Mouse (Mus musculus) frontal cortex, postnatal 25 days (tissue): ENCODE data around the gene Ehd1.

Source experiments
- DNase-seq, 2 experiments: peaks; one replicate each; pipeline ENCODE4 v3.0.0; 2022; ENCODE audit warnings: low spot score in 2 of 2

Ehd1 gene

GRCm38 (mm10) chr19:6260946-6261345 lies 15.6 kb upstream of the Ehd1 start:
- DNase-seq, result no peak

DNA sequence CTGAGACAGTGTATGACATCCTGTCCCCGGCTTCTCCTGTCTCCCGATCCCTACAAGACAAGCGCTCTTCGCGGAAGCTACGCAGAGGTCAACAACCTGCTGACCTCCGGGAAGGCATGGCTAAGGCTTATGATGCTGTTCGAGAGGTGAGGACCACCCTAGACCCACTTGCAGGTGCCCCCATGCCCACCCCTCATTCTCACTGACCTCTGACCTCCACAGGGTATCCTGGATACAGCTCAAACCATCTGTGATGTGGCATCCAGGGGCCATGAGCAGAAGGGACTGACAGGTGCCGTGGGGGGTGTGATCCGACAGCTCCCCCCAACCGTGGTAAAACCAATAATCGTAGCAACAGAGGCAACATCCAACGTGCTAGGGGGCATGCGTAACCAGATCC lies 15.1 kb upstream of the Ehd1 start:
- no peak for DNase-seq

DNA sequence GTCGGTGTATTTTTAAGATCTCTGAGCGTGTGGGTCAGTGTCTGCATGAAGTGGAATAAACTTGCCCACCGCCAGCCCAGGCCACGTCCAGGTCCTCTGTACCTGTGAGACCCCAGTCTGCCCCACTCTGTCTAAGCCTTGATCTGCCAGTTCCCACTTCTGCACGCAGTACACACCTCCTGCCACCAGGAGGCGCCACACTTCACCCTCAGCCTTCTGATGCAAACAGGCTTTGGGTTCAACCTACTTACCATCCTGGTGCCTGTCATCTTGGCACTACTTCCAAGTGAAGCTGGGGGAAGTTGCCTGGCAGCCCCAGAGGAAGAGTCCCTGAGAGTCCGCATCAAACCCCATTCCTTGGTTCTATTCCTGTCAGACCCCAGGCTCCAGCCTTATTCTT lies 14.3 kb upstream of the Ehd1 start:
- DNase-seq, result peak in 1 of 2 experiments; percentile 60

DNA sequence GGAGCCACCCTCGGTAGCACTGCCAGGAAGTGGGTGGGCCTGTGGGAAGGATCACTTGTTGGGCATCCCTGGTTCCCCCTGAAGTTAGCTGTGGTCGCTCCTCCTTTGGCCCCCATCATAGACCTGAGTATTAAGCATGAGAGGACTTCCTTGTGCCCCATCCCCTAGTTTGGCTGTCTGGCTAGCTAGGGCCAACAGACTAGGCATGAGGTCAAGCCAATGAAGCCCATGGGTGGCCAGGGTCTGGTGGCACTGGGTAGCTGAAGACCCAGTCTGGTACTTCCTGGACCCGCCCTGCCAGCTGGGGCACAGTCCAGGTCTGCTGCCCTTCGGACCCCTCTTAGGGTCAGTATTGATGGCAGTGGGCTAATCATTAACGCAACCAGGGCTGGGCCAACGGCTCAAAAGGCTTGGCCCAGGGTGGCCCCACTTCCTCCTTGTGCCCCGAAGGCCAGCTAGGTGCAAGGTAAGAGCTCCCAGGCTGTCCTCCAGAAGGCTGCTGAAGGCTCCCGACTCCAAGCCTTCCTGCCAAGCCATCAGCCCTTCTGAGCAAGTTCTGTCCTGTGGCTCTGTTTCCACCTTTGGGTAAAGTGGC lies 13.6 kb upstream of the Ehd1 start:
- DNase-seq, result no peak

DNA sequence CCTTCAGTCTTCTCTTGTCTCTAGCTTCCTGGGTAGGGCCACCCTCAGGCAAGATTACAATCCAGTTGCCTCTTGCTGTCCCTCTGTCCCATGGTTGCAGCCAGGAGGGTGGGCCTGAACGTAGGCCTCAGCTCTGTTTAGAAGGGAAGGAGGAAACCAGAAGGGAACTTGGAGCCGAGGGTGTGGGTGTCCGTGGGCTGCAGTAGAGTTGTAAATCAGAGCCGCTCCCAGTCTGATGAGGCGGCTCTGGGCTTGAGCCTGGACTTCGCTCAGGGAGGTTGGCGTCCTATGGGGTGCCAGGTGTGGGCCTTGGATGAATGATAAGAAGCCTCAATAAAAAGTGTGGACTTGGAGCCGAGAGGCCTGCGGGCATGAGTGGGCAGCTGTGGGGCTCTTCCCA lies 12.3 kb upstream of the Ehd1 start:
- DNase-seq, result no peak

DNA sequence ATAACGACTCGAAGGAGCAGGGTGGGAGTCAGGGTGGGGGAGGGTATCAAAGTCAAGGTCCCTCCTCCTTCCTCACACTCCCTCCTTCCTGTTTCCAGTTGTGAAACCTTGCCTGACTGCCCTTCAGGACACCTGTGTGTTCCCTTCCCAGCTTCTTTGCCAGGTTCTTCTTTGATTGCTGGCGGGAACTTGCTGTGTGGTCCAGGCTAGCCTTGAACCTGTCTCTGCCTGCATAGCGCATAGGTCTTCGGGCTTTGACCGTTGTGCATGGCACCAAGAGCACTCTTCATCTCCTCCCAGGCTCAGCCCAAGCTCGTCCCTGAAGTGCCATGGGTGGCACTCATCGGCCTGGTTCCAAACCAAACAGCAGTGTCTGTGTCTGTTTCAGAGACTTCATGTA lies 11.6 kb upstream of the Ehd1 start:
- DNase-seq, result no peak

DNA sequence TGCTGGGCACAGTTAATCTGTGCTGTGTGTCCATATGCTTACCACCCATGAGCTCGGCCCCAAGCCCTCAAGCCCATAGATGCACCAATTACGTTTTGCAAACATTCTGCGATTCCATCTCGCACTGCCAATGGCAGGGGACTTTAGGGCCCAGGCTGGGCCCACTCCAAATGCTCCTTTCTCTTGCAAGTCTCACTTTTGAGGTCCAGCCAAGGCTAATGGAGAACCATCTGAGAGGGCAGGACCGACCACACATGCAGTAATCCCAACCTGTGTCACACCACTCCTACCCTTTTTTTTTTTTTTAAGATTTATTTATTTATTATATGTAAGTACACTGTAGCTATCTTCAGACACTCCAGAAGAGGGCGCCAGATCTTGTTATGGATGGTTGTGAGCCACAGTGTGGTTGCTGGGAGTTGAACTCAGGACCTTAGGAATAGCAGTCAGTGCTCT lies 10.8 kb upstream of the Ehd1 start:
- no peak for DNase-seq

DNA sequence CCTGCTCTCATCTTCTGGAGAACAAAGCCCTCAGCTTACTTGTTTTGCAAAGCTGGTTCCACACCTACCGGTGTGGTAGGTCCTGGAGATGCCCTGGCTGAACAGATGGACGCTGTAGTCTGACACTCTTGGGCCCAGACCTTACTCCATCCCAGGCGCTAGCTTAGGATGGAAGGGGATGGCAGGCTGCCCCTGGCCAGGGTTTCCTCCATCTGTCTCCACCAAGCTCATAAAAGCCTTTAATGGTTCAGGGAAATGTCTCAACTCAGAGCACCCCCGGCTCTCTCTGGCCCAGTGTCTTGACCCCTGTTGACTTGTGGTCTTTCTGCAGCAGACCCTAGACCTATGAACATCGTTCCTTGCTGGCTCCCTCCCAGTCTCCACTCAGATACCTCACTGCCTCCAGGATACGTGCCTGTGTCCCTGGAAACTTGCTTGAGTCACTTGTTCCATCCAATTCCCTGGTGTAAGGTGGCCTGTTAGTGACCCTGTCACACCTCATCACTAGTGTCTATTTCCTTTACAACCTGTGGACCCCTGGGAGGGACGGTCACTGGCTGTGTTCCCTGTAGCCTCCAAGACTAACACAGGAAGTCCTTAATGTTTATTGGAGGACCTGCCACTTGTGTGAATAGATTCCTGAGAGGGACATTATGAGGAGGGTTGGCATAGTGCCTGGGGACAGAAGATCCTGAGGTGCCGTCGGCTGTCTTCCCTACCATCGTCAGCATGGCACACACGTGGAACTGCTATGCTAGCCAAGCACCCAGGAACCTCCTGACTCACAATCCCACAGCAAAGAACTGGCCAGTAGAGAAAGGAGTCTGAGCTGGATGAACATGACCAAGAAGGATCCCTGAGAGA lies 9.0 kb upstream of the Ehd1 start:
- DNase-seq, result no peak

DNA sequence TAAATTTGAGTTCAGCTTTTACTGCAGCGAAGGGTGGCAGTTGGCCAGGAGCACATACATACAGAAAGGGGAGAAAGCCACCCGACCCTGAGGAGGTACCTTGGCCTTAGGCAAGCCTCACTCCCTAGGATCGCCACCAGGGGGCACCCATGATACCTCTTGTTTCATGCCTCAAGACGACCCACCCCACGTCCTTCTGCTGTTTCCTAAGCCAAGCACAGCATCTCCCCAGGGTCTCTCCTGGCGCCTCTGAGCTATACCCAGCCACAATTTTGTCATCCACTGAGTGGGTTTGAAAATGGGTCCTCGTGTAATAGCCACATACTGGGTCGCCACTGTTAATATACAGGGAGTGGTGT lies 8.4 kb upstream of the Ehd1 start:
- peak; percentile 80 to 81 for DNase-seq

DNA sequence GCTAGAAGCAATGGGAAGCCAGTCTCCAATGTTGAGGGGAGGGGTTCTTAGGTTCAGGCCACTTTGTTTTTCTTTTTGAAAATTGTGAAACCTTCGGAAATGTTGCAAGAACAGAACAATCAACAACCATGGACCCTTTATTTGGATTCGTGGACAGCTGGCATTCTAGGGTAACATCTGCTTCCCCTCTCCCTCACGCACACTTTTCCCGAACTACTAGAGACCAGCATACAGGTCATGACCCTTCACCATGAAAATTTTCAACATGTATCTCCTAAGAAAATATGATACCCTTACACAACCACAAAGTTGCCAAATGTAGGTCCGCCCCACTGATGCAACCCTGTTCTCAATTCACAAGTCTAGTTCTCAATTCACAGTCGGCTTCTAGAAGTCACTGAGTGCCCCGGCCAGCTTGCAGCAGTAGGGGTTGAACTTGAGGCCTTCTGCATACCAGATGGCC lies 7.8 kb upstream of the Ehd1 start:
- DNase-seq, result no peak

DNA sequence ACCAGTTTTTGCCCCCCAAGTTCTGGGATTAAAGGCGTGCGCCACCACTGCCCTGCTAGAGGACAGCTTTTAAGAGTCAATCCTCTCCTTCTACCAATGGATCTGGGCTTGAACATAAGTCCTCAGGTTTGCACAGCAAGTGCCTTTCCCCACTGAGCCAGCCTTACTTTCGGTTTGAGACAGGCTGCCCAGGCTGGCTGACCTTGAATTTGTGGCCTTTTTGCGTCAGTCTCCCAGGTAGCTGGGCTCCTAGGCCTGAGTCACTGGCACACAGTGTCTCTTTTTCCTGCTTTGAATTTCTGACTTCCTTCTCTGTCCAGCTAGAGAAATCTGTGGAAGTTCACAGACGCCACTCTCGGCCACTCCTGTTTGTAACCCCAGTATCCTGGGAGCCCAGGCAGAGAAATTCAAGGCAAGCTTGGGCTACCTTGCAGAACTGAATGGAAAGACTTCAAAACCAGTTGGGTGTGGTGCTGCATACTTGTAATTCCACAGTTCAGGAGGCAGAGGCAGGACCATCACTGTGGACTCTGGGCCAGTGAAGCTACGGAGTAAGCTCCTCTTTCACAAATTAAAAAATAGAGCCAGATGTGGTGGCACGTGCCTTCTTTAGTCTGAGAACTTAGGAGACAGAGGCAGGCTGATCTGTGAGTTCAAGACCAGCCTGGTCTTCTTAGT lies 6.6 kb upstream of the Ehd1 start:
- no peak for DNase-seq

- no peak for DNase-seq
Observed at GRCm38 (mm10) chr19:6270661-6271060, 5.9 kb upstream of the Ehd1 start.

DNA sequence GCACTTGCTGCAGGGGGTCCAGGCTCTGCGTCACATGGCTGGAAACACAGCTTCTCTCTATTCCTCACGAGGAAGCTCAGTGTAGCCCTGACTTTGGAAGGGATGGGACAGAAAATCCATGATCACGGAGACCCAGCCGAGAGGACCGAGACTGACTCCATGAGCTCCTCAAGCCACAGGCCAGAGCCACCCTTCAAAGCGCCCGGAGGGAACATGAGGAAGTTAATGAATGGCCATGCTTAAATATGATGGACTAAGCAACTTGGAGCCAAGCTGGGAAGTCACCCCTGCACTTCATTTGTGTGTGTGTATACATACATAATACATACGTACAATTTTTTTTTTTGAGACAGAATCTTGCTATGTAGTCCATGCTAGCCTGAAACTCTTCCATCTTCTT lies 5.3 kb upstream of the Ehd1 start:
- no peak for DNase-seq

DNA sequence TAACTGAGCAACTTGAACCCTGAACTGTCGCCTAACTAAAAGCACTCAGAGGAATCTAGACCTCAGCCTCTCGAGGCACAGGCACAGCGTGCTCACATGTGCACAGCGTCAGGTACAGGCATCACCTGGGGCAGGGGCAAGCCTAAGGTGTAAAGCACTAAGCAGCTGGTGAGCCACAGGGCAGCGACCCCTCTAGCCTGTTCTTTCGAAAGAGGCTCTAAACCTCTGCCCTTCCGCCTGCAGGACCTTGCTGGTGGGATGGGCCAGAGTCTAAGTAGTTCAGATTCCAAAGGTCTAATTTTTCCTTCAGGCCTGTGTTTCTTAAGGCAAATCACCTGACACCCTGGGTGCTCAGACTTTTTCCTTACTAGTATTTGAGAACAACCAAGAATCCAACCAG lies 4.5 kb upstream of the Ehd1 start:
- DNase-seq, result no peak

DNA sequence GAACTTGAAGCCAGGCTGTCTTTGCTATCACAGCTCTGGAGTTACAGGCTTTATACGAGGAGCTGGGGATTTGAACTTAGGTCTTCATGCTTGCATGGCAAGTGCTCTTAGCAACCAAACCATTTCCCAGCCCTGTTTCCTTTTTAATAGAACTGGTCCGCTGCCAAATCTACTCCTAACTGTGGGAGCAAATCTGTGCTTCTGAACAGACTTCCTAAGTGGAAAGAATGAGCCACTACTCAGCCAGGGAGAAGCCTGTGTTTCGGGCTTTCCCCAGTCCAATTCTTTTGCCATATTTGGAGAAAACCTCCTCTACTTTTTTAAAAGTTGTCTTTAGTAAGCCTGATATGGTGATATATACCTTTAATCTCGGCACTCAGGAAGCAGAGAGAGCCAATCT lies 3.8 kb upstream of the Ehd1 start:
- DNase-seq, result no peak

DNA sequence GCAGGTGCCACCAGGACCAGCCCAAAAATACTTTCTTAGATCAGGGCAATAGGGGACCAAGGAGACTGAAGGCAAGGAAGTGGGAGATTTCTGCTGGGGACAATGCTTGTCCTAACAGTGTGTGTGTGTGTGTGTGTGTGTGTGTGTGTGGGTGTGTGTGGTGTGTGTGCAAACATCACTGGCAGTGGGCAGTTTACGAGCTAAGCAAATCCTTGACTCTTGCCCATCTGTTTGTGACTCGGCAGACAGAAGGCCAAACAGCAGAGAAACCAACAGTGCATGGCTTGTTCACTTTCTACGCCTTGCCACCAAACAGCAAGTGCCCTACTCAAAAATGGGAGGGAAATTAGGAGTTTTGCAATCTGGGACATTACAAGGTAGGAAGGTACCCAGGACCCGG lies 2.9 kb upstream of the Ehd1 start:
- no peak for DNase-seq

DNA sequence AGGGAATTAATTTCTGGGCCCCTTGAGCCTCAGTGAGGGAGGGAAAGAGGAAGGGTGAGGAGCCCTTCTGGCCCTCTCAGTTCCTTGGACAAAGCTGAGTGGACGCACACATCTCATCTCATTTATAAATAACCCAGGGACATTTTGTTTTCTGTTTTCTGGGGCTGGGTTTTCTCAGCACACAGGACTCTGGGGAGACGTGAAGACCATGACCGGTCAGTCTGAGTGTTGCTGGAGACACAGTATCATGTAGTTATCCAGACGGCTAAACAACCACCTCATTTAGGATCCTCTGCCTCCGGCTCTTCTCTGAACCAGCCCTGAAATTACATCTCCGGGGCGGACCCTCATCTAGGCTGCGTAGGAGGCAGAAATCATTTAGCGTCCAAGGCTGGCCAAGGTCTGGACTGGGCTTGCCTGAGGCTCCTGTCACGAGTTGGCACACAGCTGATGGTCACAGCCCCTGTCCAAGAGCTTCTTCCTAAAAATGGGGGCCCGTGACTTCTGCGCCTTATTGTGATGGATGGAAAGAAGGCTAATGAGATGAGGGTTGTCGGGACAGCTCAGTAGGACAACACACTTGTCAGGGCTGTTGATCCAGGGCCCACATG lies 2.4 kb upstream of the Ehd1 start:
- no peak for DNase-seq

- no peak for DNase-seq
Observed at GRCm38 (mm10) chr19:6275740-6276389, 660 bp upstream of the Ehd1 start.

- DNase-seq, result no peak
Observed at GRCm38 (mm10) chr19:6277661-6278438, 1.3 kb downstream of the Ehd1 start.

DNA sequence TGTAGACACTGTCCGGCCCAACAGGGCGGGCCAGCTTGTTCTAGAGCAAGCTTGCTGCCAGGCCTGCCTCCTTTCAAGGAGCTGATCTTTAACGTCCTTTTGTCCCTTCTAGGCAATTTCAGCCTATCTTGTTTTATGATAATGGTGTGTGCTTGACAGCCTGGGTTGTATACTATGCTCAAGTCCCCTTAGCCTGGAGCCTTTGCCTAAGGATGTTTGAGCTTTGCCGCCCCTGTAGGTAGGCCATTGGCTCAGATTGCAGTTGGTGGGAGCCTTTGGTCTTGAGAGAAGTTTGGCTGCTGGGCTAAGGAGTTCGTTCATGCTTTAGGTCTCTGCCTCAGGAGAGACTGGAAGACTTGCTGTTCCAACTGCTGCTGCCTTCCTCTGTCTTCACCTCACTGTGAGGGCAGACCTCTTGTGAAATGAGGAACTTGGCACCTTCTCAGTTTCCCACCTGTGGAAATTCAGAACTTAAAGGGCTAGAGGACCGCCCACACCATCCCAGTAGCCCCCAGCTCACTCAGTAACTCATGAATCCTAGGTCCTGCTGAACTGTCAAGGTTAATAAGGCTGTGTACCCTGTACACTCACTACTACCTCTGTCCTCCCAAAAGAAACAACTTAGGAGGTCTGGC lies 2.0 kb downstream of the Ehd1 start:
- DNase-seq, result no peak
